Mouse (Mus musculus) cerebellum, postnatal 36 days (tissue): ENCODE measurements at regions not wholly inside any gene's neighbourhood (a gene's known extent, or its start where the extent isn't known, plus 50 kb on each side); places are given as distances from the start of the nearest gene placed in this dataset.
"Not testable (repeated sequence)": the region's sequence is repeated elsewhere in the genome, so short reads cannot be mapped to it uniquely, and the experiment has no call there.

Experiments used
- DNase-seq, 2 experiments: peaks; one replicate each; pipeline ENCODE4 v3.0.0; 2021 to 2022; ENCODE audit warnings: mixed read lengths in 2 of 2

GRCm38 (mm10) chr15:5646673-5647072 lies 402.7 kb upstream of the Ptger4 start:
- no peak for DNase-seq

GRCm38 (mm10) chr15:5658796-5659195 lies 414.8 kb upstream of the Ptger4 start:
- no peak for DNase-seq

GRCm38 (mm10) chr15:5660819-5661218 lies 416.8 kb upstream of the Ptger4 start:
- no peak for DNase-seq

- no peak for DNase-seq
Observed at GRCm38 (mm10) chr15:5671781-5672180, 427.8 kb upstream of the Ptger4 start.

GRCm38 (mm10) chr15:5676704-5677103 lies 432.7 kb upstream of the Ptger4 start:
- no peak for DNase-seq

- DNase-seq, result no peak
Observed at GRCm38 (mm10) chr15:5693810-5694209, 449.8 kb upstream of the Ptger4 start.

GRCm38 (mm10) chr15:5695015-5695414 lies 451.0 kb upstream of the Ptger4 start:
- DNase-seq, result no peak

- no peak for DNase-seq
Observed at GRCm38 (mm10) chr15:5708454-5708853, 464.5 kb upstream of the Ptger4 start.

- no peak for DNase-seq
Observed at GRCm38 (mm10) chr15:5740658-5741057, 496.7 kb upstream of the Ptger4 start.

GRCm38 (mm10) chr15:5743893-5744292 lies 499.9 kb upstream of the Ptger4 start:
- no peak for DNase-seq

- DNase-seq, result no peak
Observed at GRCm38 (mm10) chr15:5758690-5759089, 514.7 kb upstream of the Ptger4 start.

GRCm38 (mm10) chr15:5762216-5762615 lies 518.2 kb upstream of the Ptger4 start:
- no peak for DNase-seq

GRCm38 (mm10) chr15:5777074-5777473 lies 522.5 kb upstream of the Dab2 start:
- no peak for DNase-seq

GRCm38 (mm10) chr15:5799917-5800316 lies 499.7 kb upstream of the Dab2 start:
- DNase-seq, result no peak

- DNase-seq, result no peak
Observed at GRCm38 (mm10) chr15:5811154-5811732, 488.3 kb upstream of the Dab2 start.

- DNase-seq, result no peak
Observed at GRCm38 (mm10) chr15:5811958-5812357, 487.6 kb upstream of the Dab2 start.

GRCm38 (mm10) chr15:5817901-5818576 lies 481.5 kb upstream of the Dab2 start:
- no peak for DNase-seq

- DNase-seq, result no peak
Observed at GRCm38 (mm10) chr15:5839963-5840362, 459.6 kb upstream of the Dab2 start.

- DNase-seq, result not testable (repeated sequence)
Observed at GRCm38 (mm10) chr15:5841369-5842149, 458.0 kb upstream of the Dab2 start.

GRCm38 (mm10) chr15:5846571-5846970 lies 453.0 kb upstream of the Dab2 start:
- DNase-seq, result no peak

- DNase-seq, result no peak
Observed at GRCm38 (mm10) chr15:5847413-5848100, 452.0 kb upstream of the Dab2 start.

- no peak for DNase-seq
Observed at GRCm38 (mm10) chr15:5852523-5852922, 447.1 kb upstream of the Dab2 start.

- DNase-seq, result no peak
Observed at GRCm38 (mm10) chr15:5869289-5869688, 430.3 kb upstream of the Dab2 start.
